Mouse (Mus musculus) fat pad, adult 2 months (tissue): ENCODE results near the gene Il21r.

Experiments
- DNase-seq: peaks from one replicate; pipeline ENCODE4 v3.0.0-alpha.2; 2011; ENCODE audit warnings: low read depth, low spot score; ENCODE audit errors: extremely low read depth

The Il21r gene

DNA sequence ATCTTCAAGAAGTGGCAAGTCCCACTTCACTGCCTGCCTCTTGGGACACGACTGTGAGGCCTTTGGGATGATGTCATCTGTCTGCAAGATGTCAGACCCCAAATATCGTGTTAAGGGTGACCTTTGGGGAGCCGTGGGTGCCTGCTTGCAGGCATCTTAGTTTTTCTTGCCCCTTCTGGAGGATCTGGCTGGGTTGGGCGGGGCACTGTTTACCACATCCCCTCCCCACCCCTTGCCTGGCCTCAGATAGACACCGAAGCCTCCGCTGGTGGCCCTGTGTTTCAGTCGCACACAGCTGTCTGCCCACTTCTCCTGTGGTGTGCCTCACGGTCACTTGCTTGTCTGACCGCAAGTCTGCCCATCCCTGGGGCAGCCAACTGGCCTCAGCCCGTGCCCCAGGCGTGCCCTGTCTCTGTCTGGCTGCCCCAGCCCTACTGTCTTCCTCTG is at the start of gene Il21r:
Il21r (plus strand) TSS at position 245 of the 447 bp plus-strand sequence.
- DNase-seq, result no peak

DNA sequence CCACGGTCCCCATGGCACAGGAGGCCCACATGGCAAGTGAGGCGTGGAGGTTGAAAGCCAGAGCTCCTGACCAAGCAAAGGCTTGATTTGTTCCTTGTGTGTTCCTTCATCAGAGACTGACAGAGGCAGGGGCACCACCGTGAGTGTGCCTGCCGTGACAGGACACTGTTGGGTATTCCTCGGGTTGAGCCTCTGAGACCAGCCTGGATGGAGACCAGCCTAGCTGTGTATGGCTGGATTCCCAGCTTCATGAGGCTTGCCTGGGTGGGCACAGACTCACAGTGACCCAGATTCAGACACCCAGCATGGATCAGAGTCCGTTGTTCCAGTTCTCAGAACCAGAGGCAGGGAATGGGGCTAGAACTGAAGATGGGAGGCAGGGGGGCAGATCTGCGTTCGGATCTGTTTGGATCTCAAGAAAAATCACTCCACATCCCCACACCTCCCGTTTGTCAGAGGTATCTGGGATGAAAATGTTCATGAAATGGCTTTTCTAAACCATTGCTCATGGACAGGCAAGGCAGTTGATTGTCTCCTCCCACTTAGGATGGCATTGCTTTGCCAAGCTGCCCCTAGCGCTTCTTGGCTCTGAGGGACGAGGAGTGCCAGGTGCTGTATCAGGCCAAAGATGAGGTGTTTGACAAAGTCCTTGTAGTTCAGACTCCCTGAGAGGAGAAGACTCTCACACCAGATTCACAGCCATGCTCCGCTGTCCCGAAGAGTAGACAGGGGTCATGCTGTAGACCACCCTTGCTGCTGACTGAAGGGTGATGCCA is 49.4 kb upstream of the Il21r start:
- no peak for DNase-seq

DNA sequence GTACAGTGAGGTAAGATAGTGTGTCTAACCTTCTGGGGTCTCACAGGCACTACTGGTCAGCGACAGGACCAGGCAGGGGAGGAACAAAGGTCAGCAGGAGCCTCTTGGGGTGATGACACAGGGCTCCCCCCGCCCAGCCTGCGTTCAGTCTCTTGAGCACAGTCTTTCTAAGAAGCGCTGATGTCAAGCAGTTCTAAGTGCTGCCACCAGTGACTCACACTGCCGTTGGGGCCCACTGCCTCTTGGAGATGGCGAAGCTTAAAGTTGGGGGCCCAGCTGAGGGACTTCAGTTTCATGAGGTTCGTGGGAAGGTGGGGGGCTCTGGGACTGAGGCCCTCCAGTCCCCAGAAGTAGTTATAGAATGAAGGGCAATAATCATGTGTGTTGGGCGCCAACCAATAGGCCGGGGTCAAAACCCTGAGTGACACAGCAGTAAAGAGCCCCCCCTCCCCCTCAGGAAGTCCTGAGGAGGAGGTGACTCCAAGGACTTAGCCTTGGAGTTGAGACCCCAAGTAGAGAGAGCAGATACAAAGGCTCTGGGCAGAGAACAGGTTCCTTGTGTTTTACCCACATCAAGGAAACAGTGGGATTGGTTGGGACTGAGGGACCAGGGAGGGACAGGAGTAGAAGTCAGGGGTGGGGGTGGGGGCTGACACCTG is 48.6 kb upstream of the Il21r start:
- DNase-seq, result no peak

DNA sequence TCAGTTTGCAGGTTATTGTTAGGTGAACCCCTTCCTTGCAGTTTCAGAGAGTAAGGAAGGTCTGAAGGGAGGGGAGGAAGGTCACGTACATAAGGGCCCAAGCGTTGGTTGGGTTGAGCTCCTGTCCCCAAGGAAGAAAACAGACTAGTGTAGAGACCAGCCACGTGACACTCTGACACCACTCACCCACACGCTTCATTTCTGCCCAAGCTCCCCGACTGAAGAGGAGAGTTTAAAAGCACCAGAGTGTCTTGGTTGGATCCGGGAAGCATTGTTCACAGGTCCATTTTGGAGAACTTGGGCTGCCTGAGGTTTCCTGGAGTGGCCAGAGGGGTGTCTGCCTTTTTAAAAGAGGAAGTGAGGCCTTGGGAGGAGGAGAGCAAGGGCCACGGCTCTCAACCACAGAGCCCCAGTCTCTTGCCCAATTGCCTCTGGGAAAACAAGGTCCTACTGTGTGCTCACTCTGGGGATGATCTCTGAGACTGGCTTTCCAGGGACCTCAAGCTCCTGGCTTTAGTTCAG is 47.8 kb upstream of the Il21r start:
- DNase-seq, result no peak

DNA sequence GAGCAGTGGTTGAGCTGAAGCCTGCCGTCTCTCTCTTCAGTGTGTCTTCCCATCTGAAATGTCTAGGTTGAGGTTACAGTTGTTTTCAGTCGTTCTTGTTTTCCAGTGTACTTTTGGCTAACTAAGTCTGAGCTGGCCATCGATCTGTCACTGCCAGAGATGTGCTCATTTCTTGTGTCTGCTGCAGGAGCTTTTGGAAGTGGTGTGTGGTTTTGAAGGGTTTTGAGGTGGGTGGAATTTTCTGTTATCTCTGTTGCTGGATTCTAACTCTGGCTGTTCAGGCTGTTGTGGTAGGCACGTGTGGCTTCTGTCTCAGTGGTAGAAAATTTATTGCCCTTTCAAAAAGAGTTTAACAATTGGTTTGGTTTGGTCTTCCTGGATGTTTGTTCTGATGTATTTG is 47.1 kb upstream of the Il21r start:
- no peak for DNase-seq

DNA sequence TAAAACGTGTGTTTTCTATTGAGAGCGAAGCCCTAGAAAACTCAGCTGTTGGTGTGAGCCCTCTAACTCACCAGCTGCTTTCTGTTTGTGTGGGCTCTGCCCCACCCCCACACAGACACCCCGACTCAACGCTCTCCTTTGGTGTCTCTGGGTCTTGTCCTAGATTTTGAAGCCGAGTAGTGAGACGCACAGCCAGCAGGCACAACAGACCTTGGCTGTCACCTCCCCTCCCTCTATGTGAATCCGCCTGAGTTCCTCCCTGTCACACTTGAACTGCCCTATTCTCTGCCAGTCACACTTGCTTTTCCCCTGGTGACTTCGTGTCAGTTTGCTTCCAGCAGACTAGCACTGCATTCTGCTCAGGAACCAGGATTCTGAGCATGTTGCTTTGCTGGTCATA is 46.4 kb upstream of the Il21r start:
- DNase-seq, result no peak

DNA sequence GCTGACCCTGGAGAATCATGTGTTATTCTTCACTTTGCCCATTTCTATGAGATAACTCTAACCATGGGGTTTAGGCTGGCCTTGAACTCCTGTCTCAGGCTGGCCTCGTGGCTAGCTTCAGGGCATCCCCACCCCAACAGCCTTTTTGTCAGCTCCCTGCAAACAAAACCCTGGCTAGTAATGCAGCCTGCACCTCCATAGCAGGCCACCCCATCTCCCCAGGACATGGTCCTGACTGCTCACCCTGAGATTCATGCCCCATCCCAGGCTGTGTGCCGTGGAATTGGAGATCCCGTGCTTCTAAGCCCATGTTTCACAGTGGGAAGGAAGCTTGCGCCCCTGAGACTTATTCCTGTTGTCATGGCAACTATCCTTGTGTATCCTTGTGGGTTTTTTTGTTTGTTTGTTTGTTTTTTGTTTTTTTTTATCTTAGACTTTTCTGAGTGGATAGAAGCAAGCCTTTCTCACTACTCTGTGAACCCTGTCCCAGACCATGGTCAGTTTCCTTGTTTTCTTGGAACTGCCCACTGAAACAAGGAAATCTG is 44.8 kb upstream of the Il21r start:
- DNase-seq, result no peak

DNA sequence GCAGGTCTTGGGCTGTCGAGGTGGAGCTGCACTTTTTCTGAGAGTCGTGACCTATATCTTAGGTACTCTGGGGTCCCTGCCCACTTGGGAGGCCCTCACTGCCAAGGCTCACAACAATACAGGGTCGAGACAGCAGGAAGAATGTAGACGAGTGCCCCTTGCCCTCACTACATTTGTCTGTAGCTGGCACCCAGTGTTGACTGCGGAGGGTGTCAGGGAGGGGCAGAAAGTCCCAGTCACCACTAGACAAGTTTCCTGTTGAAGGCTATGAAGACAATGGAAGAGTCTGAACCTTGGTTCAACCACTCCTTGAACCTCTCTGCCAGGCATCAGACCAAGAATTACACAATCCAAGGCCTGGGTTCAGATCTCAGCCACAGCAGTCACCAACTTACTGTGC is 44.2 kb upstream of the Il21r start:
- DNase-seq, result no peak

DNA sequence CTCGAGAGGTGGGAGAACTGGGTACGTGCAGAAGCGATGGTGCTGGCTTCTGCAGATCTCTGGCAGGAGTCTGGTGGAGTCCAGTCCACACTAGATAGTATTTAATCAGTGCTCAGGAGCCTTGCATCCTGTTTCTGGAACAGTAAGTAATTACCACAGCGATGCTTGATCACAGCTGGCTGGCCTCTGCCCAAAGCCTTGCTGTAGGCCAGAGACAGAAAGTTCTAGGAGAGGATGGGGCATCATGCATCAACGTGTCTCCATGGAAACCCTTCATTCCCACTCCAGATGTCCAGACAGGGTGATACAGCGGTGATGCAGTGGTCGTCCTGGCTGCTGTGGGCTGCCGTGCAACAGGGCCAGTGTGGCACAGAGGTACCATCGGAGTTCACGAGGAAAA is 43.7 kb upstream of the Il21r start:
- no peak for DNase-seq

DNA sequence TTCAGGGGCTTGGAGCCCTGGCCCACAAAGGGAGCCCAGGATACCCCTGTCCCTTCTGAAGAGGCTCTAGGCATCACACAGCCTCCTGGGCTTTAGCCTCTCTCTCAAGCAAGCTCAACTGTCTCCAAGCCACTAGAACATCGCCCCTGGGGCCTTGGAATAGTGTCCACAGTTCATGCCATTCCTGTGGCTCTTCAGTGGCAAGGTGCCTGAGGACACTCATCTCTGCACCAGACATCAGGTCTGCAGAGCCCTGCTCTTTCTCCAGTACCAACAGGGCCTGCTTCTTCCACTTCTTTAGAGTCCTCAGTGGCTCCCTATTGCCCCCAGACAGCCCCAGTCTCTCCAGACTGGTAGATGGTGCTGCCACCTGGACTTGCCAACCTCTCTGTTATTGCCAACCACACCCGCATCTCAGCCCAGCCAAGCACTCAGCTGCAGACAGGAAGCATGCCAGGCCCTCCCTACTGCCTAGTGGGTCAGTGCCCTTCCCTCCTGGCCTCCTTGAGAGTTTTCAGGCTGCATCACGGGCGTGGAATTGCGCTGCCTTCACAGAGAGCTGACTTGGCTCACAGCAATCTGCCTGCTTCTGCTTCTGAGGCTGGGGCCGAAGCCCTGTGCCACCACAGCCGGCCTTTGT is 43.0 kb upstream of the Il21r start:
- DNase-seq, result no peak

DNA sequence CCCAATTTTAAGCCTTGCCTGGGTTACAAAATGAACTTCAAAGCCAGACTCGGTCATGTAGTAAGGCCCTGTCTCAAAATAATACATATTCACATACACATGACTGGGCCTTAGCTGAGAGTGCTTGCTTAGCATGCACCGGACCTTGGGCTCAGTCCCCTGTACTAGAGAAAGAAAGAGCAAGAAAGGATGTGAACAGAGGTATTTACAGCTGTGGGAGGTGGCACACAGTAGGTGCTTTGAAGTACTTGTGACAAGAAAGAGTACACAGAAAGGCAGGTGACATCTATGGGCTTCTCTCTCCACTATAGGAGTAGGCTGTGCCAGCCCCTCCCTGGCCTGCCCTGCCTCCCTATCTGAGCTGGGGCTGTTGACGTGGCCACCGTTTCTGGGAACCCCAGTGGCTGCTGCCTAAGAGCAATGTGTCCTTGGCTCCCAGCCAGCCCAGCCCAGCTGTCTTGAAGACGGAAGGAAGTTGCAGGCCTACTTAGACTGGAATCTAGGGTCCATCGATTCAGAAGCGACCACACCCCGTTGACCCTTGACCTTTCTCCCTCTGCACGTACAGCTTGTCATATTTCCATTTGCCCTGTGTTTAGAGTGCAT is 42.0 kb upstream of the Il21r start:
- no peak for DNase-seq

DNA sequence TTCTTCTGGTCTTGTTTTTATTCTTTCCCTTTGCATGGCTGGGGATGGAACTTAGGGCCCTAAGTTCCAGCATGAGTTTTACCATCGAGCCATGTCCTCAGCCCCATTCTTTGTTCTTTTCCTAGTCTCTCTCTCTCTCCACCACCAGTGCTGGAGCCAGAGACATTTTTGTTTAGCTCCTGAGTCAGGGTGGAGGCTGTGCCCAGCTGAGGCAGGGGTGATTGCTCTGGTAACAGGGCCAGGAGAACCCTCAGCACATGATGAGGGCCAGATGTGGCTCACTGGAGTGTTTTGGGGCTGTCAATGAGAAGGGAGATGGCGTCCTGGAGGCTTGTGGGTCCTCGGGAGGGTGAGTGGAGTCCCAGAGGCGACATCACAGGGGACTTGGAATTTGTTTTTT is 40.8 kb upstream of the Il21r start:
- DNase-seq, result no peak

DNA sequence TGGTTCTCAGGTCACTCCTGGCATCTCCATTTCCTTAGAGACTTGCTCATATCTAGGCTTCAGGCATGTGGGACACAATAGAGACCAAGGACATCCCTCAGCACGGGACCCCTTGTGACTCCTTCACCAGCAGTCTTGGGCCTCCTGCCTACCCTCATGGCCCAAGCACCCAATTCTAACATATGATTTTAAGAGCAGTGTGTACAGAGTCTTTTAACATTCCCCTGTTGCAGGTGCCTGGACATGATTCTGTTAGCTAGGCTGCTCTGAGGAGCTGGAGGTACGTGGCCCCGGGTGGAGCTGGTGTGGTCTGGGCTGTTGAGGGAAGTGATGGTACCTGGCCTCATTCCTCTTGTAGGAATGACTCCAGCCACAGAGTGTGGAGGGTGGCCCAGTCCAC is 40.1 kb upstream of the Il21r start:
- no peak for DNase-seq

DNA sequence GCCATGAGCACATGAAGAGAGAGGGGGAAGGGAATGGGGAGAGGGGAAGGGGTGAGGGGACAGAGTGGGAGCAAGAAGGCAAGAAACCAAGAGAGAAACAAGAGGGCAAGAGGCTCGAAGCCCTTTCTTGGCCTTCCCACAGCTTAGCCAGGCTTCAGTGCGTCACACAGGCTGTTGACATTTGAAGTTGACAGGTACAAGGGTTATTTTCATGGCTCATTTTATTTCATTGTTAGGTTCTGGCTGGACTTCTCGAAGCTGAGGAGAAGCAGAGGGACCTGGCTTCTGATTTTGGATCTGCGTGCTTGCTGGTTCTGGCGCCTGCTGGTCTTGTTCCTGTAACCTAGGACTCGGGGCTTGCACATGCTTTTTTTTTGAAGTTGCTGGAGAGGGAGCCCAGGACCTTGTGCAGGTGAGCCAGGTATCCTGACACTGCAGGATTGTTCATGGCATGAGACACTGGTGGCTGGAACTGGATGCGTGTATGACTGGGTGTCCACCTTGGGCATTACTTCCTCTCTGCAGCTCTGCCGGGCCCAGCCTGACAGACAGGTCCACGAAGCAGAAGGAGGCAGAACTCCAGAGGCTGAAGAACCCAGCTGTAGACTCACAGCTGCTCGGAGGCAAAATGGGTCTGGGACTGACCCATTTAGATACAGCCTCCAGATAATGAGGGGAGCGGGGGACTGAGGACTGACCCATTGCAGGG is 38.8 kb upstream of the Il21r start:
- no peak for DNase-seq

DNA sequence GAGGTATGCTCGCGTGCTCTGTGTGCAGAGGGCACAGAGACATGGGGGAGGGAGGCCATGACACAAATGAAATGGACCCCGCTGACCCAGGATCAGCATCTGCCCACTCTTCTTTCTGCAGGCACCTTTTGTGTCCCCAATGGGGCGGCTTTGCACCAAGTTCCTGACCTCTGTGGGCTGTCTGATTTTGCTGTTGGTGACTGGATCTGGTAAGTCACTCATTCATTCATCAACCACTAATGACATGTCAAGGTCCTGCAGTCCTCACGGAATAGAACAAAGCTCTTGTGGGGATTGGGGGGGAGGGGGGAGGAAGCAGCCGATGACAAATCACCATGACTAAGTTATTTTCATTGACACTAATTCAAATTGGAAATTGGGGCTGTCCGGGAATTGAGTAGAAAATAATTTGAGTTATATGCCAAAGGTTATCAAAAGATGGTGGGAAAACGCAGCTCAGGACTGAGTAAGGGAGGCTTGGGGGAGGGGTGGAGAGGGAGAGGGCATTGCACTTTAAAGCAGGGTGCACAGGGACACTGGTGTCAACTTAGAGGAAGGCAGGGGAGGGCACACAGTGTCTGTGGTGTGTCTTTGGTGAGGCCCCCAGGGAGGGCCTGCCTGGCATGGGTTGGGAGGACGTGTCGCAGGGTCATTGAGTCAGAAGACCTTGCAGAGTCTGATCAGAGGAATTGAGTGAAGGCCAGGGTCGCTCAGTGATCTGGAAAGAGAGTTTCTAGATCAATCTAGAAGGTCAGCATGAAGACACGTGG is 37.5 kb upstream of the Il21r start:
- no peak for DNase-seq

DNA sequence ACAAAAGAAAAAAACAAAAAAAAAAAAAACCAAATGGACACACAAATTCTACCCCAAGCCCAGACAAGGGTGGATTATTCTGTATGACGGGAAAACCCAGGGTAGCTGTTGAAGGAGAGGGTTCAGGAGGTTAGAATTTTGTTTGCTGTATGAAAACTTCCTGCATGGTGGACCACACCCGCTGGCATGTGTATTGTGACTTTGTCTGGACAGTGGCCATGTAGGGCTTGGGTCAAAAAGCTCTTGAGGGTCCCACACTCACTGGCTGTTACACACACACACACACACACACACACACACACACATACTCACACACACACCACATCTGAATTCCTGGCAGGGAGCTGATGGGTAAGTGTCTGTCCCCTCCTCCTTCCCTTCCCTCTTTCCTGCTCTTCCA is 36.8 kb upstream of the Il21r start:
- DNase-seq, result no peak

DNA sequence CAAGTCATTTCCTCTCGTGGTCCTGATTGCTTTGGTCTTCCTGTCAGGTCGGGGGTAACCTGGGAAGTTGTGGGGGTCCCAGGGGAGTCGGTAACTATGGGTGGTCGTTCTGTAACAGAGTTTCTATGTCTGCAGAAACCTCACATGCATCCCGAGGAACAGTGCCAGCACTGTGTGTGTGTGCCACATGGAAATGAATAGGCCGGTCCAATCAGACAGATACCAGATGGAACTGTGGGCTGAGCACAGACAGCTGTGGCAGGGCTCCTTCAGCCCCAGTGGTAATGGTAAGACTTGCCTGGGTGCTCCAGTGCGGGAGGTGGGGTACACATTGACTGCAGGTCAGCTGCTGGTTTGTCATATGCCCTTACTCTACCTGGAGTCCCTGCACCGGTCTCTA is 34.3 kb upstream of the Il21r start:
- DNase-seq, result no peak

DNA sequence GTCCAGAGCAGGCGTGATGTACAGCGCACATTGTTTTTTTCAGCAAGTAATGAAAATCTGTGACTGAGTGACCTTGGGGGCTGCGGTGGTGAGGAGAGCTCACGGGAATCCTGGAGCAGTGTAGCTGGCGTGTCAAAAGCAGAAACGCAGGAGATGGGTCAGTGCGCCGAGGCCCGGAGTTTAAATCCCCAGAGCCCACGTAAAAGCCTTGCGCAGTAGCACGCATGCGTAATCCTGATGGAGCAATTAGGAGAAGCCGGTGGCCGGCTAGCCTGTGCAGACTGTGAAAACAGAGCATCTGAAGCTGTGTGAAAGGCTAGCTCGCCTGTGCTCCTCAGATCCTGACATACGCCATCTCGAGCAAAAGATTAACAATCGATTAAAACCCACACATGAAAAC is 31.3 kb upstream of the Il21r start:
- no peak for DNase-seq

DNA sequence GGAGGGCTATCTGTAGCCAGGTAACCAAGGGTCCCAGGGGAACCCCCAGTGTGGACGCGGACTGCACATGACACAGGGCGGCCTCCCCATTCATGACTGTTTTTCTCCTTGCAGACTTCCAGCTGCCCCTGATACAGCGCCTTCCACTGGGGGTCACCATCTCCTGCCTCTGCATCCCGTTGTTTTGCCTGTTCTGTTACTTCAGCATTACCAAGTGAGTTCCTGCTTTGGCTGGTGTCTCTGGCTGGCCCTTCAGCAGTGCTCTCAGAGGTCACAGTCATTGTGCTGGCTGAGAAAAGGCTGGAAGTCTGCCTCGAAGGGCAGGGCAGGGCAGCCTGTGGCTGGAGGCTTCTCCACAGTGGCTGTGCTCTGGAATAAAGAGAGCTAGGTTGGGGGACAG is 30.5 kb upstream of the Il21r start:
- DNase-seq, result no peak

DNA sequence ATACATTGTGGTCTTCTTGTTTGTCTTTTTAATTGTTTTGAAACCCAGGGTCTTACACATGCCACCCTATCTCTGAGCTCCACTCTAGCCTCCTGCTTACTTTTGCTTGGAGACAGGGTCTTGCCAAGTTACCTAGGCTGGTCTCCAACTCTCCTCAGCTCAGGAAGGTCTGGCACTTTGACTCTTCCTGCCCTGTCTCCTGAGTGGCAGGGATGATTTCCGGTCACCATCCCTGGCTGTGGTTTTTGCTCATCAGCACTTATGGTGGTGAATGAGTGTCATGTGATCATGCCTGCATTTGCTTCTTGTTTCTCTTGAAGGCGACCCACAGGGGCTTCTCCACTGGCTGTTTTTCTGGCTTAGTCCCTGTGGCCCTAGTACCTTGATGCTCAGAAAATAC is 29.4 kb upstream of the Il21r start:
- DNase-seq, result no peak
